Mouse (Mus musculus): ENCODE measurements around the gene Dnah17. TPM values are rescaled to one million over a fixed set of nuclear protein-coding genes. Genes with fewer than 3 reads are reported as not detected.

Dnah17 gene
- total RNA-seq (2021) (under 1 TPM; 0.11 to 0.26 TPM), polyA plus RNA-seq (2012; rRNA removed) (0.03 and 0.08 TPM in 2 replicates)
- long read RNA-seq, result 0 reads

DNA sequence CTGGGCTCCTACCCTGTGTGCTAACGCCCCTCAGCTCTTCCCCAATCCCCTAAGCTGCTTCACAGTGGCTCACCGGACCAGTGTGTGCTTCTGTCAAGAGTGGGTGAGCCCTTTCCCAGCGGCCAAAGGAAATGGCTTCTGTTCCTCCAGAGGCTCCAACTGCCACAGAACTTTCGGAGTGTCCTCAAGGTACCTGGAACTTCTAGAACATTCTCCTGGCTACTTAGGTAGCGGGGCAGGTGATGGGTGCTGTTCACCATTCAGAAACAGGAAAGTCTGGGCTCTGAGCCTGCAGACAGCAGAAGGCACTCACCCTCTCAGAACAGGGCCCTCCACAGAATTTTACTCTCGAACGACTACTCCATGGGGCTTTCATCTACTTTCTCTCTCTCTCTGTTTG lies at the start of gene Dnah17:
Dnah17 (minus strand) TSS at position 101 of the 400 bp plus-strand sequence.
- no peak within 1 kb of the TSS for H3K9ac ChIP-seq (ENCODE audit: low read depth, low read length)
- DNase-seq, result no peak
- no peaks in the 10 kb centered on the region for H3K27me3 ChIP-seq (ENCODE audit: control insufficient read depth, insufficient read depth, low read length)
- 84% methylated on average over 7 of the region's 7 CpGs for WGBS
- intact Hi-C loops (cut with DNase I), result no loop called here
- no peaks in the 10 kb centered on the region for H3K79me2 ChIP-seq (replicated peaks; ENCODE audit: control insufficient read depth, insufficient read depth, low read length)
- TF ChIP-seq CTCF (IDR thresholded peaks at IDR 0.05), result no peak
- no peak for TF ChIP-seq POLR2A (IDR thresholded peaks at IDR 0.05; ENCODE audit: insufficient read depth, low read depth, low read length)
- no peak for TF ChIP-seq EP300 (IDR thresholded peaks at IDR 0.05; ENCODE audit: insufficient read depth, low read depth, low read length)
- no peak within 1 kb of the TSS for H3K4me3 ChIP-seq
- H3K36me3 ChIP-seq (ENCODE audit: control insufficient read depth, insufficient read depth, low read length), result no peaks in the 10 kb centered on the region
- H3K27ac ChIP-seq, result peak within 1 kb of the TSS; percentile 15; the same call in 1 of the 2 replicates
- H3K4me1 ChIP-seq (ENCODE audit: control insufficient read depth, insufficient read depth, low read length), result peaks cover 14% of the 10 kb centered on the region

DNA sequence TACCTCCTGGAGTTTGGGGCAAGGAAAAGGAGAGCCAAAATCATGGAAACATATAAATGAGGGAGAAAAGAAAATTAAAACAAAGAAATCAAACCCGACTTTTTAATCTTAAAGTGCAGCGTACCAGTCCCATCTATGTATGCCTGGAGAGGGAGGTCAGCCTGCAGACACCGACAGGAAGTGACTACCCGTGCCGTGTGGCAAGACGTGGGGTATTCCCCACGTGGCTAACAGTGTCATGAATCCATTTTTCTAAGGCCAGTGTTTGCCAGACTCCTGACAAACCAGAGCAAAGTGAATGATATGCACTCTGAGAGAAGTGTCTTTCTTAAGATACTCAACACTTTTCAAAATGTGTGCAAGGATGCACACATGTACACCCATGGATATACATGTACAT lies 49.8 kb upstream of the Dnah17 start:
- WGBS, result 58% methylated on average over 7 of the region's 7 CpGs
- H3K9ac ChIP-seq (ENCODE audit: low read depth, low read length), result no peak overlapping the region
- no peak overlapping the region for H3K27ac ChIP-seq
- intact Hi-C loops (cut with DNase I), result loop anchor here (5.0 kb wide), 1 partner anchor 37 kb away; no protein-coding TSS in a partner anchor
- no peaks in the 10 kb centered on the region; the same call in 1 of the 2 replicates for H3K79me2 ChIP-seq (replicated peaks; ENCODE audit: control insufficient read depth, insufficient read depth, low read length)
- peaks cover 10% of the 10 kb centered on the region for H3K36me3 ChIP-seq (ENCODE audit: control insufficient read depth, insufficient read depth, low read length)
- no peak overlapping the region for H3K4me3 ChIP-seq
- TF ChIP-seq POLR2A (IDR thresholded peaks at IDR 0.05; ENCODE audit: insufficient read depth, low read depth, low read length) (no peak), CTCF (IDR thresholded peaks at IDR 0.05) (no peak), EP300 (IDR thresholded peaks at IDR 0.05; ENCODE audit: insufficient read depth, low read depth, low read length) (no peak)
- peaks cover 6% of the 10 kb centered on the region for H3K4me1 ChIP-seq (ENCODE audit: control insufficient read depth, insufficient read depth, low read length)
- H3K27me3 ChIP-seq (ENCODE audit: control insufficient read depth, insufficient read depth, low read length), result no peaks in the 10 kb centered on the region
- no peak for DNase-seq

DNA sequence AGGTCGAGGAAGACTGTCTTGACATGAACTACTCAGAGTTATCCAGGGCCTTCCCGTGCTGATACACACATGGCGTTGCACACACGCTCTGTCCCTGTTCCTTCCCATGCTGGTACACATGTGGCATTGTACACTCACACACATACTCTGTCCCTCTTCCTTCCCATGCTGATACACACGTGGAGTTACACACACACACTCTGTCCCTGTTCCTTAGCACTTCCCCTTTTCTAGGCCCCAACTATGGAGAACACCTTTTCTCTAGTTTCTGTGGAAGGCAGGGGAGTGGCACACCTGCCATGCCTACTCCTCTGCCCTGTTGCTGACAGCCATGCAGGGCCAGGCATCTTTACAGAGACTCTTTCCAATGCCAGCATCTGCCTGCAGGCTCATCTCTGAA lies 47.8 kb upstream of the Dnah17 start:
- intact Hi-C loops (cut with DNase I), result no loop called here
- Histone ChIP-seq H3K79me2 (replicated peaks; ENCODE audit: control insufficient read depth, insufficient read depth, low read length) (no peaks in the 10 kb centered on the region), H3K27ac (no peak overlapping the region), H3K9ac (ENCODE audit: low read depth, low read length) (no peak overlapping the region), H3K27me3 (ENCODE audit: control insufficient read depth, insufficient read depth, low read length) (no peaks in the 10 kb centered on the region), H3K36me3 (ENCODE audit: control insufficient read depth, insufficient read depth, low read length) (peaks cover 4% of the 10 kb centered on the region), H3K4me1 (ENCODE audit: control insufficient read depth, insufficient read depth, low read length) (peaks cover 4% of the 10 kb centered on the region; the same call in 1 of the 2 replicates), H3K4me3 (no peak overlapping the region)
- no peak for DNase-seq
- TF ChIP-seq POLR2A (IDR thresholded peaks at IDR 0.05; ENCODE audit: insufficient read depth, low read depth, low read length), result no peak
- no peak for TF ChIP-seq CTCF (IDR thresholded peaks at IDR 0.05)
- no peak for TF ChIP-seq EP300 (IDR thresholded peaks at IDR 0.05; ENCODE audit: insufficient read depth, low read depth, low read length)
- WGBS, result 82% methylated on average over 5 of the region's 5 CpGs

DNA sequence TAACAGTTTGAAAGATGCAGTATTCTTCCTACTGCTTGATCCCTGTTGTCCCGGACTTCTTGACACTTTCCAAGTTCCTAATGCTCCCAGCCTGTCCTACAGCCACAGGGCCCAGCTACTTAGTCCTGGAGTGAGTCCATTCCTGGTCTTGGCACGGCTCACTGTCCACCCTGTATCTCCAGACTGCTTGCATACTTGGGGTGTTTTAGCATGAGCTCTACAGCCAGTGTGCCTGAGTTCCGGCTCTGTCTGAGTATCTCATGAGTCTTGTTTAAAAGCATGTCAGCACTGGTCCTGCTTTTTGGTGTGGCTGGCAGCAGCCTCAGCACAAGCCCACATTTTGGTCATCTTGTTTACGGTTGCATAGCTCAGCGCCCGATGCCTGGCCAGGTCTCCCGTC lies 44.3 kb upstream of the Dnah17 start:
- TF ChIP-seq CTCF (IDR thresholded peaks at IDR 0.05) (no peak), POLR2A (IDR thresholded peaks at IDR 0.05; ENCODE audit: insufficient read depth, low read depth, low read length) (no peak), EP300 (IDR thresholded peaks at IDR 0.05; ENCODE audit: insufficient read depth, low read depth, low read length) (no peak)
- H3K4me3 ChIP-seq, result no peak overlapping the region
- DNase-seq, result peak; percentile 54 to 74
- H3K79me2 ChIP-seq (replicated peaks; ENCODE audit: control insufficient read depth, insufficient read depth, low read length), result no peaks in the 10 kb centered on the region
- H3K27ac ChIP-seq, result no peak overlapping the region
- H3K9ac ChIP-seq (ENCODE audit: low read depth, low read length), result no peak overlapping the region
- H3K4me1 ChIP-seq (ENCODE audit: control insufficient read depth, insufficient read depth, low read length), result peaks cover 12% of the 10 kb centered on the region
- 51% methylated on average over 7 of the region's 7 CpGs for WGBS
- no peaks in the 10 kb centered on the region; the same call in 1 of the 2 replicates for H3K36me3 ChIP-seq (ENCODE audit: control insufficient read depth, insufficient read depth, low read length)
- intact Hi-C loops (cut with DNase I), result loop anchor here (5.0 kb wide), 1 partner anchor 72 kb away; no protein-coding TSS in a partner anchor
- H3K27me3 ChIP-seq (ENCODE audit: control insufficient read depth, insufficient read depth, low read length), result no peaks in the 10 kb centered on the region

DNA sequence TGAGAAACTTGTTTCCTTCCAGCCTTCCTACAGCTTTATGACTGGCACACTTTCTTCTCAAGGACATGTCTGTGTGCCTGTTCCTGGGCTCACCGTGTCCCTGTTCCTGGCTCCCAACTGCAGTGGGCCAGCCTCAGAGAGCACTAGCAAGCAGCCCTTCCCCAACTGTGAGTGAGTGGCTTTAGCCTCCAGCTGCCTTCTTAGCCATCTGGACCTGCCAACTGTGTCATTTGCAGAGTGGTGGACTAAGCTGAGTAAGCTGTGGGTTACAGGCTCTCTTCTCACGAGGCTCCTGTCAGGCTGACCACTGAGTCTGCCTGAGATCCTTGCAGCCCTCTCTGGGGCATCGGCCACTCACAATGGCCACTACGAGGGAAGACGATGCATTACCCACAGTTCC lies 42.3 kb upstream of the Dnah17 start:
- Histone ChIP-seq H3K79me2 (replicated peaks; ENCODE audit: control insufficient read depth, insufficient read depth, low read length) (no peaks in the 10 kb centered on the region), H3K27me3 (ENCODE audit: control insufficient read depth, insufficient read depth, low read length) (no peaks in the 10 kb centered on the region), H3K27ac (no peak overlapping the region), H3K4me3 (no peak overlapping the region), H3K4me1 (ENCODE audit: control insufficient read depth, insufficient read depth, low read length) (peaks cover 12% of the 10 kb centered on the region), H3K36me3 (ENCODE audit: control insufficient read depth, insufficient read depth, low read length) (no peaks in the 10 kb centered on the region; the same call in 1 of the 2 replicates), H3K9ac (ENCODE audit: low read depth, low read length) (no peak overlapping the region)
- intact Hi-C loops (cut with DNase I), result loop anchor here (5.0 kb wide), 1 partner anchor 70 kb away; no protein-coding TSS in a partner anchor
- TF ChIP-seq POLR2A (IDR thresholded peaks at IDR 0.05; ENCODE audit: insufficient read depth, low read depth, low read length) (no peak), CTCF (IDR thresholded peaks at IDR 0.05) (no peak), EP300 (IDR thresholded peaks at IDR 0.05; ENCODE audit: insufficient read depth, low read depth, low read length) (no peak)
- no peak for DNase-seq
- WGBS, result 75% methylated on average over 5 of the region's 5 CpGs

DNA sequence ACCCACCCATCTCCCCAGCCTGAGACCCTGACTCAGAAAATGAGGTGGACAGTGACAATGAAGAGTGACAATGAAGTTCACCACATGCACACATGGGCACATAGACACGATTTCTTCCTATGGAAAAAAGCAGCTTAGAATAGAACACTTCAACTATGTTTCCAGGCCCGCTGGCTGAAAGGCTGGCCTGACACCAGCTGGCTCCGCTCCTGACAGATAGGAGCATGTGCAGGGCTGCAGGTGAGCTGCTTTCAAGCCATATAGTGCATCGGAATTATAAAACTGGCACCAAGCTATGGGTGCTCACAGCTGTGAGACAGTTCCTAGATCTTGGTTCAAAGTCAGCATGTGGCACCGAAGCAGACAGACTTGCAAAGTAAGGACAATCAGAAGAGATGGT lies 39.9 kb upstream of the Dnah17 start:
- 50% methylated on average over 5 of the region's 5 CpGs for WGBS
- Histone ChIP-seq H3K4me3 (no peak overlapping the region), H3K27me3 (ENCODE audit: control insufficient read depth, insufficient read depth, low read length) (no peaks in the 10 kb centered on the region), H3K79me2 (replicated peaks; ENCODE audit: control insufficient read depth, insufficient read depth, low read length) (no peaks in the 10 kb centered on the region), H3K36me3 (ENCODE audit: control insufficient read depth, insufficient read depth, low read length) (no peaks in the 10 kb centered on the region; the same call in 1 of the 2 replicates), H3K27ac (no peak overlapping the region), H3K9ac (ENCODE audit: low read depth, low read length) (no peak overlapping the region), H3K4me1 (ENCODE audit: control insufficient read depth, insufficient read depth, low read length) (peaks cover 12% of the 10 kb centered on the region)
- peak; percentile 47 to 50 for DNase-seq
- no peak for TF ChIP-seq CTCF (IDR thresholded peaks at IDR 0.05)
- TF ChIP-seq EP300 (IDR thresholded peaks at IDR 0.05; ENCODE audit: insufficient read depth, low read depth, low read length), result no peak
- TF ChIP-seq POLR2A (IDR thresholded peaks at IDR 0.05; ENCODE audit: insufficient read depth, low read depth, low read length), result no peak
- intact Hi-C loops (cut with DNase I), result loop anchor here (5.0 kb wide), 1 partner anchor 68 kb away; no protein-coding TSS in a partner anchor

Data from heart, adult 2 months (tissue).